Mouse (Mus musculus) lung, postnatal 14 days (tissue): Measurements from ENCODE around the gene Ctsj.
"Not testable (repeated sequence)": the region's sequence is repeated elsewhere in the genome, so short reads cannot be mapped to it uniquely, and the experiment has no call there.

ENCODE experiments used
- DNase-seq: peaks from one replicate; pipeline ENCODE4 v3.0.0; 2021

Gene Ctsj

DNA sequence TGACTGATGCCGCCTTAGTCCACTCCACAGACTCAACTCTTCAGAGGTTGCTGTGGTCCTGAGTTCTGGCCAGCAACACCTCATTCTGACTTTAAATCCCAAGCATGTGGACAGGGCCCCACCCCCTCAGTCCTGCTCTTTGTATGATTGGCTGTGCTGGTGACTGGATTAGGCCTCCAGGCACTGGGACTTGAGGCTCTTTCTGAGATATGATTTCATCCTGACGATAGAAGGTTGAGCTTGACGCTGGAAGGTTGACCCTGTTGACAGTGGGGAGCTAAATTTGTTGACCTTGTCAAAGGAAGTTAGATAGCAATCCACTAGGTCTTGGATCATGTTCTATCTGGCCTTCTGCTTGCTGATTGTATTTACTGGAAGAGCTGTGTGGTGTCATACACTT is at the start of gene Ctsj:
TSS of gene Ctsj (minus strand) at position 101 of the 400 bp plus-strand sequence.
- DNase-seq = no peak

DNA sequence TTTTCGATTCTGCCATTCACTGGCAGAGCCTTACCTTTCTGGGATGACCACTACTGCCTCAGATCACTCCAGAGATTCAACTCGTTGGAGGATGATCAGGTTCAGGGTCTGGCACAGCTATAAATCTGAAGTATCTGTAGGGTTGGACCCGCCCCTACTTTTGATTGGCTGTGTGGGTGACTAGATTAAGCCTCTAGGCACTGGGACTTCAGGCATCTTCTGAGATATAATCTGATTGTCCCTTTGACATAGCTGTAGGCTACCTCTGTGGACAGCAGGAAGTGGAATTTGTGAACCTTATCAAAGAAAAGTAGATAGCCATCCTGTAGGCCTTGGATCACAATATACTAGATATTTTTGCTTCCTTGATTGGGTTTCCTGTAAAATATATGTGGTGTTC is 34.8 kb upstream of the Ctsj start, which contains the start of gene Ctsq:
TSS of gene Ctsq (minus strand) at position 101 of the 400 bp plus-strand sequence.
- no peak for DNase-seq

DNA sequence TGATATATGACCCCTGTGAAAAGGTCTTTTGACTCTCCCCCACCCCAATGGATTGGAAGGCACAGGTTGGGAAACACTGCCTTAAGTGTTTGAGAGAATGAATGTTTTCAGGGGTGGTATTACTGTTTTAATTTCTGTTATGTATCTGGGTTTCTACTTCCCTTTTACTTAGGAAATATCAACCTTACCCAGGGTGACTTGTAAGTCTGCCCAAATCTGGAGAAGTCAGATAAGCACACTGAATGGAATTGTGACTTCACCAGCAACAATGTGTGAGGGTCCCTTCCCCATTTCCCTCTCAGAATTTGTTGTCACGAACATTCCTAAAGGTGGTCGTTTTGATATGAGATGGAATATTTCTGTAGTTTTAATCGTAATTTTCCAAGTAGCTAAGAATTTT is 17.0 kb upstream of the Ctsj start:
- DNase-seq = no peak

DNA sequence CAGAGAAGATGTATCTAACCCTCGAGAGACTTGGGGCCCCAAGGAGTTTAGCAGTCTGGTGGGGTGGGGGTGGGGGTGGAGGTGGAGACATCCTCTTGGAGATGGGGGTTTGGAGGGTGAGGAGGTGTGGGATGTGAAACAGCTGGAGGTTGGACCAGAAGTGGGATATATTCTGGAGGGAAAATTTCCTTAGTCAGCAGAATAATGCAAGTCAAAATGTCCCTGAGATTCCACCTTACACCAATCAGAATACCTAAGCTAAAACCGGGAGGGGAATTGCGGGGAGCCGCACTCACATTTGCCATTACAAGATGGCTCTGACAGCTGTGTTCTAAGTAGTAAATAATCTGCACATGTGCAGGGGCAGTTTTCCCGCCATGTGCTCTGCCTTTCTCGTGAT is 16.1 kb upstream of the Ctsj start:
- DNase-seq = no peak

DNA sequence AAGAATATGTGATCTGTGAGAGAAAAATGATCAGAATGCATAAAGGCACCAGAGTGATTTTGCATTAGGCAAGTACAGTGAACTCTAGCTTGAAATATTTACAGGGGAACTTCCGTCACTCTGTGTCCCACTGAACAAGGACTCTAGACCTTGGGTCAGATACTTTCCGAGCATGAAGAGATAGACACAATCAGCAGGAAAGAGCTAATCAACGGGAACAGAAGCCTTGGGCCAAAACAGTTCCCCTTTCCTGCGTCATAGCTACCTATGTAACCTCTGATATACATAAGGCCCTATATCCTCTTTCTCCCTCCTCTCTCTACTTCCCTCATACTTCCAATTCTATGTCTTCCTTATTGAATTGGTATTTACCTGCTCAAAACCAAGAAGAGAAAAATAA is 4.4 kb upstream of the Ctsj start:
- DNase-seq = no peak

GRCm38 (mm10) chr13:60997600-60997999 is 8.2 kb downstream of the Ctsj start:
- no peak for DNase-seq

DNA sequence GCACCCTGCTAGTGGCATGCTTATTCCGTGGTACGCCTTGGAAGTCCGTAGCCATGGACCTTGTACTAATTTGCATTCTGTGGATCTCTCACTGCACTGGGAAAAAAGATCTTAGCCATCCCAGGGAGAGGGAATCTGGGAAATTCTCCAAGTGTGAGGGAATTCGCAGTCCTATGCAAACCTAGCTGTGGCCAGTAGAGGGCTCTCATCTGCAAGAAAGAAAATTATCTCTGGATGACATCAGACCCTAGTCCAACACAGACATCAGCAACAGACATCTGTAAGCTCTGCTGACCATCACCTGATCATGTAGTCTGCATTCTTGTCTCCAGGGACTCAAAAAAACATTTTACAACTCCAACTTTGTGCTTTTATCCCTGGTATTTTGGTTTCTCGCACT is 18.8 kb downstream of the Ctsj start:
- DNase-seq = not testable (repeated sequence)

DNA sequence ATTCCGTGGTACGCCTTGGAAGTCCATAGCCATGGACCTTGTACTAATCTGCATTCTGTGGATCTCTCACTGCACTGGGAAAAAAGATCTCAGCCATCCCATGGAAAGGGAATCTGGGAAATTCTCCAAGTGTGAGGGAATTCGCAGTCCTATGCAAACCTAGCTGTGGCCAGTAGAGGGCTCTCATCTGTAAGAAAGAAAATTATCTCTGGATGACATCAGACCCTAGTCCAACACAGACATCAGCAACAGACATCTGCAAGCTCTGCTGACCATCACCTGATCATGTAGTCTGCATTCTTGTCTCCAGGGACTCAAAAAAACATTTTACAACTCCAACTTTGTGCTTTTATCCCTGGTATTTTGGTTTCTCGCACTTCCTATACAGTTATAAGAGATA is 33.4 kb downstream of the Ctsj start:
- DNase-seq = not testable (repeated sequence)

- DNase-seq = not testable (repeated sequence)
These were observed 41.8 kb downstream of the Ctsj start for GRCm38 (mm10) chr13:60963985-60964384.

- peak; percentile 3 for DNase-seq
These were observed 44.1 kb downstream of the Ctsj start for GRCm38 (mm10) chr13:60961706-60962105.
